Mouse (Mus musculus): ENCODE measurements at regions not wholly inside any gene's neighbourhood (a gene's known extent, or its start where the extent isn't known, plus 50 kb on each side); places are given as distances from the start of the nearest gene placed in this dataset.

DNA sequence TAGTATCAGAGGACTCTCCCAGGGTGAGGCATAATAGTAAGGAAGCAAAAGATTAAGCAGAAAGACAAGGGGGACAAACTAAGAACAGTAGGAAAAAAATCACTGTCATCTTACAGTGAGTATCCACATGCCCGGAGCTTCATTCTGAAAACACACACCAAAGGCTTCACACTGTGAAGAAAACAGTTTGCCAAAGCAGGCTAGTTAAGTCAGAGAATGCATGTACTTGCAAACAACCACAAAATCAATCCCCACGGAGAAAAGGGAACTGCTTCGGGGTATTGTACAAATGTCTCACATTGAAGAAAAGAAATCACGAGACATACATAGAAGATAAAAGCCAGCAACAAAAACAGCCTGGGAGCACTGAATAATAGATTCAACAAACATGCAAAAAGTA, 903.9 kb downstream of the Stpg2 start:
- no peak for TF ChIP-seq CTCF (IDR thresholded peaks at IDR 0.05; ENCODE audit: borderline replicate concordance, insufficient read depth, low read depth, low read length)
- TF ChIP-seq POLR2A (IDR thresholded peaks at IDR 0.05; ENCODE audit: borderline replicate concordance, insufficient read depth, low read length) = no peak

All from cerebellum, adult 2 months (tissue).